Mouse (Mus musculus): ENCODE measurements around the gene Dnhd1. TPM values are rescaled to one million over a fixed set of nuclear protein-coding genes. Genes with fewer than 3 reads are reported as not detected.

Dnhd1 gene
- polyA plus RNA-seq, 1 experiment: 2.3 TPM

GRCm38 (mm10) chr7:105632551-105632972 is 18.1 kb upstream of the Dnhd1 start:
- H3K4me1 ChIP-seq (ENCODE audit: control insufficient read depth, insufficient read depth, insufficient read length): peaks cover 2% of the 10 kb centered on the region; the same call in 1 of the 2 replicates
- TF ChIP-seq CTCF (IDR thresholded peaks at IDR 0.05; ENCODE audit: extremely low read depth, insufficient read depth, insufficient read length, insufficient replicate concordance) (no peak), POLR2A (IDR thresholded peaks at IDR 0.05; ENCODE audit: low read depth, low read length) (no peak)
- peak overlapping the region; percentile 82 for H3K4me3 ChIP-seq (ENCODE audit: extremely low read depth, insufficient read depth, insufficient read length)
- H3K27ac ChIP-seq (ENCODE audit: insufficient read depth, low read length): no peak overlapping the region
- WGBS: 37% methylated on average over 4 of the region's 4 CpGs
- H3K36me3 ChIP-seq (ENCODE audit: control insufficient read depth, insufficient read depth, low read length): 0 out of 2 replicates have a peak, but pooled peaks cover 1% of the 10 kb centered on the region
- no peak for DNase-seq (ENCODE audit: low read depth in 1 of 2, low spot score in 2 of 2)
- 0 out of 2 replicates have a peak, but pooled peaks cover 2% of the 10 kb centered on the region for H3K27me3 ChIP-seq (ENCODE audit: control insufficient read depth, insufficient read depth, low read length)

GRCm38 (mm10) chr7:105633127-105633800 is 17.4 kb upstream of the Dnhd1 start, which contains the start of gene Trim3:
Gene Trim3 (minus strand): TSS chr7:105633571.
- H3K27me3 ChIP-seq (ENCODE audit: control insufficient read depth, insufficient read depth, low read length): 0 out of 2 replicates have a peak, but pooled peaks cover 2% of the 10 kb centered on the region
- TF ChIP-seq CTCF (IDR thresholded peaks at IDR 0.05; ENCODE audit: extremely low read depth, insufficient read depth, insufficient read length, insufficient replicate concordance) (no peak), POLR2A (IDR thresholded peaks at IDR 0.05; ENCODE audit: low read depth, low read length) (no peak; the same call in 1 of the 2 replicates)
- 0 out of 2 replicates have a peak, but pooled peaks cover 1% of the 10 kb centered on the region for H3K36me3 ChIP-seq (ENCODE audit: control insufficient read depth, insufficient read depth, low read length)
- peak within 1 kb of the TSS; percentile 82 for H3K4me3 ChIP-seq (ENCODE audit: extremely low read depth, insufficient read depth, insufficient read length)
- 0 out of 2 replicates have a peak within 1 kb of the TSS, but pooled peaks have one; percentile 55 for H3K27ac ChIP-seq (ENCODE audit: insufficient read depth, low read length)
- peak; percentile 15 to 84 for DNase-seq (ENCODE audit: low read depth in 1 of 2, low spot score in 2 of 2)
- H3K4me1 ChIP-seq (ENCODE audit: control insufficient read depth, insufficient read depth, insufficient read length): peaks cover 2% of the 10 kb centered on the region; the same call in 1 of the 2 replicates
- under 1% methylated on average over 70 of the region's 71 CpGs for WGBS

GRCm38 (mm10) chr7:105633801-105634135 is 16.9 kb upstream of the Dnhd1 start:
- H3K36me3 ChIP-seq (ENCODE audit: control insufficient read depth, insufficient read depth, low read length): 0 out of 2 replicates have a peak, but pooled peaks cover 1% of the 10 kb centered on the region
- H3K27ac ChIP-seq (ENCODE audit: insufficient read depth, low read length): 0 out of 2 replicates have a peak overlapping the region, but pooled peaks have one; percentile 55
- H3K4me3 ChIP-seq (ENCODE audit: extremely low read depth, insufficient read depth, insufficient read length): peak overlapping the region; percentile 82
- H3K27me3 ChIP-seq (ENCODE audit: control insufficient read depth, insufficient read depth, low read length): 0 out of 2 replicates have a peak, but pooled peaks cover 2% of the 10 kb centered on the region
- no peak for DNase-seq (ENCODE audit: low read depth in 1 of 2, low spot score in 2 of 2)
- 3% methylated on average over 10 of the region's 10 CpGs for WGBS
- no peak for TF ChIP-seq POLR2A (IDR thresholded peaks at IDR 0.05; ENCODE audit: low read depth, low read length)
- TF ChIP-seq CTCF (IDR thresholded peaks at IDR 0.05; ENCODE audit: extremely low read depth, insufficient read depth, insufficient read length, insufficient replicate concordance): no peak
- peaks cover 2% of the 10 kb centered on the region; the same call in 1 of the 2 replicates for H3K4me1 ChIP-seq (ENCODE audit: control insufficient read depth, insufficient read depth, insufficient read length)

GRCm38 (mm10) chr7:105634272-105634920 is 16.2 kb upstream of the Dnhd1 start:
- TF ChIP-seq POLR2A (IDR thresholded peaks at IDR 0.05; ENCODE audit: low read depth, low read length): no peak
- Histone ChIP-seq H3K4me1 (ENCODE audit: control insufficient read depth, insufficient read depth, insufficient read length) (peaks cover 2% of the 10 kb centered on the region; the same call in 1 of the 2 replicates), H3K4me3 (ENCODE audit: extremely low read depth, insufficient read depth, insufficient read length) (no peak overlapping the region), H3K36me3 (ENCODE audit: control insufficient read depth, insufficient read depth, low read length) (0 out of 2 replicates have a peak, but pooled peaks cover 1% of the 10 kb centered on the region), H3K27me3 (ENCODE audit: control insufficient read depth, insufficient read depth, low read length) (0 out of 2 replicates have a peak, but pooled peaks cover 2% of the 10 kb centered on the region), H3K27ac (ENCODE audit: insufficient read depth, low read length) (no peak overlapping the region)
- no peak for DNase-seq (ENCODE audit: low read depth in 1 of 2, low spot score in 2 of 2)
- 62% methylated on average over 9 of the region's 9 CpGs for WGBS

- WGBS: 84% methylated on average over 2 of the region's 2 CpGs
- TF ChIP-seq CTCF (IDR thresholded peaks at IDR 0.05; ENCODE audit: extremely low read depth, insufficient read depth, insufficient read length, insufficient replicate concordance) (no peak), POLR2A (IDR thresholded peaks at IDR 0.05; ENCODE audit: low read depth, low read length) (no peak)
- H3K4me1 ChIP-seq (ENCODE audit: control insufficient read depth, insufficient read depth, insufficient read length): peaks cover 2% of the 10 kb centered on the region; the same call in 1 of the 2 replicates
- 0 out of 2 replicates have a peak, but pooled peaks cover 1% of the 10 kb centered on the region for H3K36me3 ChIP-seq (ENCODE audit: control insufficient read depth, insufficient read depth, low read length)
- no peak overlapping the region for H3K27ac ChIP-seq (ENCODE audit: insufficient read depth, low read length)
- 0 out of 2 replicates have a peak, but pooled peaks cover 2% of the 10 kb centered on the region for H3K27me3 ChIP-seq (ENCODE audit: control insufficient read depth, insufficient read depth, low read length)
- no peak for DNase-seq (ENCODE audit: low read depth in 1 of 2, low spot score in 2 of 2)
- no peak overlapping the region for H3K4me3 ChIP-seq (ENCODE audit: extremely low read depth, insufficient read depth, insufficient read length)
Measured at GRCm38 (mm10) chr7:105635726-105636125, 14.9 kb upstream of the Dnhd1 start.

- H3K36me3 ChIP-seq (ENCODE audit: control insufficient read depth, insufficient read depth, low read length): peaks cover 4% of the 10 kb centered on the region; the same call in 1 of the 2 replicates
- WGBS: 94% methylated on average over 6 of the region's 6 CpGs
- peaks cover 7% of the 10 kb centered on the region; the same call in 1 of the 2 replicates for H3K4me1 ChIP-seq (ENCODE audit: control insufficient read depth, insufficient read depth, insufficient read length)
- no peak overlapping the region for H3K4me3 ChIP-seq (ENCODE audit: extremely low read depth, insufficient read depth, insufficient read length)
- no peak for DNase-seq (ENCODE audit: low read depth in 1 of 2, low spot score in 2 of 2)
- H3K27ac ChIP-seq (ENCODE audit: insufficient read depth, low read length): no peak overlapping the region
- no peaks in the 10 kb centered on the region for H3K27me3 ChIP-seq (ENCODE audit: control insufficient read depth, insufficient read depth, low read length)
- TF ChIP-seq CTCF (IDR thresholded peaks at IDR 0.05; ENCODE audit: extremely low read depth, insufficient read depth, insufficient read length, insufficient replicate concordance) (no peak), POLR2A (IDR thresholded peaks at IDR 0.05; ENCODE audit: low read depth, low read length) (no peak)
Measured at GRCm38 (mm10) chr7:105638776-105639175, 11.9 kb upstream of the Dnhd1 start.
